Mouse (Mus musculus): ENCODE data around the gene Gfra4. TPM values are rescaled to one million over a fixed set of nuclear protein-coding genes. Genes with fewer than 3 reads are reported as not detected.
"Not testable (repeated sequence)": the region's sequence is repeated elsewhere in the genome, so short reads cannot be mapped to it uniquely, and the experiment has no call there.

Gene Gfra4
- polyA plus RNA-seq, 1 experiment from 2014 or later = 3.2 TPM

DNA sequence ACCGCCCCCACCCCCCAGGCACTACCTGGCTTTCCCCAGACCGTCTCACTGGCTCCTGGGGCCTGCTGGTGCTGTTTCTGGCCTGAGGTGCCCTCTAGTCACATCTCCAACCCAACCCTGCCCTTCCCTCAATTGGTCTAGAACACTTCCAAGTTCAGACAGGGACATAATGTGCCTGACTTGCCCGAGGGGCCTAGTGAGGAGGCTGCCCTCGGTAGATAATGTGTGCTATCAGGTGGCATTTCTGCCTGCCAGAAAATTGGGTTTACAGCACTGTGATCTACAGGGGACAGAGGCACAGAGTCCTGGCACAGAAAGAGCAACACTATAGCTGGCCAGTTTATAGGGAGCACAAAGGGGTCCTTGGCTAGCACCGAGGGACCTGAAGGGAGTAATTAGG is 9.2 kb upstream of the Gfra4 start:
- DNase-seq (ENCODE audit: low spot score) = no peak

DNA sequence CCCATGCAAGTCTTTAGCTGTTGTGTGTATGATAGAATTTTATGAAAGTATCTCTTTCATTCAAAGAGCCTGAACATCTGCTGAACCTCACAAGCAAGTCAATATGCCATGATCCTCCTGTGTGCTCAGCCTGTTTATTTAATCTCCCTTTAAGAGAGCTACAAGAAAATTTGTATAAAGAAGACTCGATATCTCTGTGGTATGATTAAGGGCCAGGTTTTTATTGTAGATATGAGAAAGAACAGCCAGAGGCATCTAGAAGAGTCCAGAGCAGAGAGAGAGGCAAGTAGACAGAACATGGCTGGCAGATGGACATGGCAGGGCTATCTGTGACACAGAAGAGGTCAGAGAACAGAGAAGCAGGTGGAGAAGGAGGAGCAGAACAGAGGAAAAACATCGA is 3.1 kb upstream of the Gfra4 start:
- DNase-seq (ENCODE audit: low spot score) = no peak

DNA sequence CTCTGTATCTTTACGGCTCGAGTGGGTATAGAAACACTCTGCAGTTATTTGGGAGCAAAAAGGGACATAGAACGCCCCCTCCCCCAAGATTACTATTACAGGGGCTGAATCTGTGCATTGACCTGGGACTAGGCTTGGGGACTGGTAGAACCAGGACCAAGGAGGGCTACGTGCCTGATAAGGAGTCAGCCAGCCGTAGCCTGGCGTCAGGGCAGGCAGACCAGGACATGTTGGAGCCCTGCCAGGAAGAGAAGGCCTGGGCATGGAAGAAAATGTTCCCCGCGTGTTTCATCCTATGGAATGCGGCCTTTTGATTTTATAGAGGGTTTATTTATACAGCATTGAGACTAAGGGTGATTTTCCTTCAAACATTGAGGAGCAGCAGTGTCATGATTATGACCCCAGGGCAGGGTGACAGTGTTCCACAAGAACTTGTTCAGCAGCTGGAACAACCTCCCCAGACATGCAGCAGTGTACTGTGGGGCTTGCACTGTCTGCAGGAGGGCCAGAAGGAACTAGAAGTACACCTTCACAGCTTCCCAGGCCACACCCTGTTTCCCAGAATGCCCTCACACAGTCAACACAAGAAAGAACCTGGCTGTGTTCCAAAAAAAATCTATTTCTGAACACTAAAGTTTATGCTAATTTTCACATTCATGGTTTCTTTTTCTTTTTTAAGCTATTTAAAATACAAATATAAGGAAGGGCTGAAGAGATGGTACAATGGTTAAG is 2.3 kb upstream of the Gfra4 start:
- no peak for DNase-seq (ENCODE audit: low spot score)

DNA sequence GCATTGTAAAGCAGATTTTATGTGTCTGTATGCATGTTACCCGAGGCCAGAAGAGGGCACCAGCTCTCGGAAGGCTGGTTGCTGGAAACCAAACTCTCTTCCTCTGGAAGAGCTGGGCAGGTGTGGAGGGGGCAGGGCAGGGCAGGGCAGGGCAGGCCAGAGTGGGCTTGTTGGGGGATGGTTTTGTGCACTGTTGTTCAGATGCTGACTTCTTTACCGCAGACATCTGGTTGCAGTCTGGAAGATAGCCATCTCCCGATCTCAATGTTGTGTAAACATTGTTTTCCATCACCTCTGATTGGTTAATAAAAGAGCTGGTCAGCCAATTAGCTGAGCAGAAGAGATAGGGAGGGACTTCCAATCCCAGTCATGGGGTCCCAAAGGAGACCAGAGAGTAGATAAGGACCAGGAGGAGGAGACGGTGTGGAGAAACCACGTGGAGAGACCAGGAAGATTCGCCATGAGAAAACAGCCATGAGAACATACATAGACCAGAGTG is 1.5 kb upstream of the Gfra4 start:
- no peak for DNase-seq (ENCODE audit: low spot score)

DNA sequence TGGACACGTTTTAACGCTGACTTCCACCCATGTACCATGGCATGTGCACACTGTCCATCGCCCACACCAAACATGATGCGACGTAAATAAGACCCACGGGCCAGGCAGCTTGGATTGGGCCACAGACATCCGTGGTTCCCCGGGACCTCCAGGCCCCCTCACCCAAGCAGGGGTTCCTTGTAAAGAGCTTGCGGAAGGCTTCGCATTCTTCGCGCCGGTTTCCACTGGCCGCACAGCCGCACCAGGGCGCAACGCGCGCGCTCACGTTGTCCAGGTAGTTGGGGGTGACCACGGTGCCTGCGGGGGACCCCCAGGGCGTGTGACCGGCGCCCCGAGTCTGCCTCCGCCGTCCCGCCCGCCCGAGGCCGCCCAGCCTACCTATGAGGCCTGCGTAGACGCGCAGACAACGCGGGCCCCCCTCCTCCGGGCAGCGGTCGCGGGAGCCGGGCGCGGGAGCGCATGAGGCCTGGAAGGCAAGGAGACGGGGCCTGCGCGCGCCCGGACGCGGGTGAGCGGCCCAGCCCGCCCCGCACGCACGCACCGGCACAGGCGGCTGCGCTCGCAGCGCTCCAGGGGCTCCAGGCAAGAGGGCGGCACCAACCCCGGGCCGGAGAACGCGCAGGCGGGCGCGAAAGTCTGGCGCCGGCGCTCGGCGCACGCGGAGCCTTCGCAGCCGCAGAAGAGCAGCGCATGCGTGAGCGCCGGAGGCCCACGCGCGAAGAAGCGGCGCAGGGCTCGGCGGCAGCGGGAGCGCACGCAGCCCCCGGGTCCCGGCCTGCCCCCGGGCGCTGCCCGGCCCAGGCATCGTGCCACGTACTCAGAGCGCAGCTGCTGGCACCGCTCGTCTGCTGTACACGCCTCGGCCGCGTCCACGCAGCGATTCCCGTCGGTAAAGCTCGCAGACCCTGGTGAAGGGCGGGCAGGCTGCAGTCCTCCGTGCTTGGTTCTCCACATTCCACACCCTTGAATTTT is 1.7 kb downstream of the Gfra4 start:
- DNase-seq (ENCODE audit: low spot score) = no peak

DNA sequence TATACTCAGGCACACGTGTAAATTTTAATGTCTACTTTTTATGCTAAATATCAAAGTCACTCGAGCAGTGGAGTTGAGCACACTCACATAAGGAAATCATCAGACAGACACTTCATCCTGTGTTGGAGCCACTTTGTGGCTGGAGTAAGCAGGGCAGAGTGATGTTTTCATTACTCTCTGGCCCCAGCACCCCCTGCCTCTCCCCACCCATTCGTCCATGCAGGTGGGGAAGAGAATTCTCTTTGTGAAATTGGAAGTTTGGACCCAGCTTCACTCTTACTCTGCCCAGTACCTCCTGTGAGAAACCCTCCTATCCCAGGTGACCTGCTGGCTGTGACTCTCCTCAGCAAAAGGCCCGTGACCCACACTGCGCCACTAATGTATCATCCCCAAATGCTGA is 4.2 kb downstream of the Gfra4 start:
- no peak for DNase-seq (ENCODE audit: low spot score)

DNA sequence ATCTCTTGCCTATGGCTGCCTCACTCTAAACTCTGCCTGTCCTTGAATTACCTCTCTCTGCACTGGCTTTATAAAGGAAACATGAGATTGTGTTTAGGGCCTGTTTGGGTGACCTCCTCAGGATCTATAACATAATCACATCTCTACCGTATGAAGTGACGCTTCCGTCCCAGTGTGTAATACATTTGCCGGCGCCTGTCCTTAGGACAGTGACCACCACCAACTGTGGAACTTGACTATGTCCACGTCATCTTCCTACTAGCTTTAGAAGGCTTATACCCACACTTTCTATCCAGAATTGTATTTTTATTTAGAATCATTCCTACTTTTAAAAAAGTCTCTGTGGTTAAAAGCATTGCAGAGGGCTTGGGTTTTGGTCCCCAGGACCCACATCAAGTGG is 4.7 kb downstream of the Gfra4 start:
- DNase-seq (ENCODE audit: low spot score) = no peak

DNA sequence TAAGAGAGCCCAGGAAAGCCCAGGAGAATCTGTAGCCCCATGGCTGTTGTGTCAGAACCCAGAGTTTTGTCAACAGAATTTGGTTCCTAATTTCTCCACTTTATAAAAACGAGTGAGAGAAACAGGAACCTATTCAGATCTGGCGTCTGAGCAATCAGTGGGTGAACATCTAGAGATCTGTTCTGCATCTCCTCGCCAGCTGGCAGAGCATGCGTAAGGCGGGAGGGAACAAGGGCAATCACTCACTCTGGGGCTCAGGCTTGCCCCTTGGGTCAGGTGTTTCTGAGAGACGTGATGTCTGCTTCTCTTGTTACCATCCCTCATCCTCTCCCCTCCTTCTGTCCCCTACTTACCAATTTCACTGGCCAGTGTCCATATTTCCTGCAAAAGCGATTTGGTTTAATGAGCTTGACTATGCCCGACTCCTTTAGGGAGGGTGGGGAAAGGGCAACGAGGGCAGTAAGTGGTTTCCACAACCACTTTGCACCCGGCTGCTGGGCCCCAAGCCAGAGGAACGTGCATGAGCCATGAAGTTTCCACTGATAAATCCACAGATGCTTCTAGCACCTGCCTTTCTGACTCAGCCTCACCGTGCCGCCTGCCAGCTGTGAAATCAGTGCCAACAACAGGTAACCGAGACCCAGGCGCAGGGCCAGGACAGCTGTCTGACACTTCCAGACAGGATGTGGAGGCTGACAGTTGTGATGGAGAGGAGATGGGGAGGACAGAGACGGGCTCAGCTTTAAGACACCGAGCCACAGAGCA is 5.5 kb downstream of the Gfra4 start:
- no peak for DNase-seq (ENCODE audit: low spot score)

DNA sequence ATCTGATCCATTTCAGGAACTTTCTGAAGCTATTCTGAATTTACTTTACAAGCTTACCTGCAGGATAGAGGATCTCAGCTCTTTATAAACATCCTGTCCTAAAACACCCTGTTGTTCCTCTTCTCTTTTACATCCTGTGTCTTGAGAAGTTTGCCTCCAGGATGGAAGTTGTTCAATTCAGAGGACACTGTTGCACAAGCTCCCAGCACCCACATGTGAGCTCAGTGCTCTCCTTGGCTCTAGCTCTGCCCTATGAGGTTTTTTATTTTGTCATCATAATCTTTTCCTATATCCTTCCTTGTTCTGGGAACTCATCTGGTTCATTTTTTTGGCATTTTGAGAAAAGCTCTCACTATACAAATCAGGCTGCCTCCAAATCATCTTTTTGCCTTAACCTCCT is 6.1 kb downstream of the Gfra4 start:
- no peak for DNase-seq (ENCODE audit: low spot score)

DNA sequence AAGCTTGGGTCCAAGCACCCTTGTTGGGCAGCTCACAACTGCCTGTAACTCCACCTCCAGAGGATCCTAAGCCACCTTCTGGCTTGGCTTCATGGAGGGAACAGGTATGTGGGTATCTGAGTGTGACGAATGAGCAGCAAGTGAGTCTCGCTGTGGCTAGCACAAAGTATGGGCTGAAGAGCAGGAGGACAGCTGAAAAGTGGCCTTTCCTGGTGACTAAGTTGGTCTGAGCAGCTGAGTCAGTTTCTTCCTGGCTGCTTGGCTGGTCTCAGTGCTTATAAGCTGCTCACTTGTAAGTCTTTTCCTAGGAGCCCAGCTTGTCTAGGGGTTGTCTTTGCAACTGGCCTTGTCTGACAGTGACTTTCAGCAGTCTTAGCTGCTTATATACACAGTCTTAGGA is 6.5 kb downstream of the Gfra4 start:
- no peak for DNase-seq (ENCODE audit: low spot score)

DNA sequence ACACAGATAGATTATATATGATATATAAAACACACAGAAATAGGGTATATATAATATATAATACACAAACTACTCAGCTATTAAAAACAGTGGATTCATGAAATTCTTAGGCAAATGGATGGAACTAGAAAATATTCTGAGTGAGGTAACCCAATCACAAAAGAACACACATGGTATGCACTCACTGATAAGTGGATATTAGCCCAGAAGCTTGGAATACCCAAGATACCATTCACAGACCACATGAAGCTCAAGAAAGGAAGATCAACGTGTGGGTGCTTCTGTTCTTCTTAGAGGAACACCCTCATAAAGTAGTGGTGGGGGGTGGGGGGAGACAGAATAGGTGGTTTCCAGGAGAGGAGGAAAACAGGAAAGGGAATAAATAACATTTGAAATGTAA is 11.5 kb downstream of the Gfra4 start:
- not testable (repeated sequence) for DNase-seq (ENCODE audit: low spot score)

DNA sequence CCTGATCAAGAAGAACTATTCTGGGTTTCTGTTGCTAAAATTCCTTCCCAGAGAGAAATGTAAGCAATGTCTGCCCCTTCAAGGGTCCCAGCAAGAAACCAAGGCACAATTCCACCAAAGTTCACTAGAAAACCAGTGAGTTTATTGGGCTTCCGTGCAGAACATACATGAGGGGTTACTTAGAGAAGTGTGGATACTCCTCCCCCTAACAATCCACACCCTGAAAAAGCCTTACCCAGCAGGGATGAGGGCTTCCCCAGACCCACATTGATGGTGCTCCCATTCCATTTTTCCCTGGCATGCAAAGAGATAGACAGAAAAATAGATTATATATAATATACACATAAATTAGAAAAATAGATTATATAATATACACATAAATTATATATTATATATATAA is 11.9 kb downstream of the Gfra4 start:
- no peak for DNase-seq (ENCODE audit: low spot score)

DNA sequence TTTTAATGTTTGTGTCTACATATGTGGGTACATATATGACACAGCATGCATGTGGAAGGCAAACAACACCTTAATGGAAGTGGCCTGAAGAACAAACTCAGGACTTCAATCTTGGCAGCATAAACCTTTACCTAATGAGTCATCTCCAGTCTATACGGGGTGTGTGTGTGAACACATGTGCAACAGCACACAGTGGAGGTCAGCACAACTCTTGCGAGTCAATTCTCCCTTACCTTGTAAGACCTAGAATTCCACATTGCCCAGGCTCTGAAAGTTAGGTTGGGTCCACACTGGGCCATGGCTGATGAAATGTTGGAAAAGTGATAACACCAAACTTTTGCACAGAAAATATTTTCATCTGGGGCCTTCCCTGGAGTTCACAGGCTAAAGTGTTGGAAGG is 12.3 kb downstream of the Gfra4 start:
- DNase-seq (ENCODE audit: low spot score) = no peak

DNA sequence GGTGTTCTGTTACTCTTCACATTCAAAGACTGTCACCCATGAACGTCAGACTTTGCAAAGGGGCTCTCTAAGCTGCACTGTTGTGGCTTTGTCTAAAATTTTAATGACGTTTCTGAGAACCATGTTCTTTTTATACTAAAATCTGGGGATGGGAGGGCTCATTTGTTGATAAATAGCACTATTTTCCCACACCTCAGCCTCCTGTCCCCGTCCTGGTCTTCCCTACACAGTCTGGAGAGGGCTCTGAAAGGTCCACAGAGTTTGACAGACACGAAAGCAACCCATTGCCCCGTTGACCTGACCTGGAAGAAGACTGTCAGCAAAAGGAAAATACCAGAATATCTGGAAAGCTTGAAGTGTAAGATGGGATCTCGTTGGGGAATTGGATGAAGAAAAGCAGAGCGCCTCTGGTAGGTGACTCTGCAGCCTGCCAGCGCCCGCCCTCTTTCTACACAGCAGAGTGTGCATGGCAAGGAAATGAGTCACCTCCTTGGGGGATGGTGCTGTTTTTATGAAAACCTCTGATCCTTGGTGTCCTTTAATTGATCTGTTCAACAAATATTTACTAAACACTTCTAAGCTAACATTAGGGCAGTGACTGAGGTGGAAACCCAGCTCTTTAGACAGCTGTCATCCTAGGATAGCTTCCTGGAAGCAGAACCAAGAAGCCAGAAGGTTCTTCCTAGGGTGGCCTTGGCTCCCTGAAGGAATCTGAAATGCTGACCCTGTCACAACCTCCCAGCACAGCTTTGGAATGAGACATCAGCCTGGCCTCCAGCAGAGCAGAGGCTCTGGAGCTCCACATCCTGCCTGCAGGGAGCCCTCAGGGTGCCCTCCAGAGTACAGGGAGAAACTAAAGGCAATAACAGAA is 13.6 kb downstream of the Gfra4 start:
- DNase-seq (ENCODE audit: low spot score) = no peak

DNA sequence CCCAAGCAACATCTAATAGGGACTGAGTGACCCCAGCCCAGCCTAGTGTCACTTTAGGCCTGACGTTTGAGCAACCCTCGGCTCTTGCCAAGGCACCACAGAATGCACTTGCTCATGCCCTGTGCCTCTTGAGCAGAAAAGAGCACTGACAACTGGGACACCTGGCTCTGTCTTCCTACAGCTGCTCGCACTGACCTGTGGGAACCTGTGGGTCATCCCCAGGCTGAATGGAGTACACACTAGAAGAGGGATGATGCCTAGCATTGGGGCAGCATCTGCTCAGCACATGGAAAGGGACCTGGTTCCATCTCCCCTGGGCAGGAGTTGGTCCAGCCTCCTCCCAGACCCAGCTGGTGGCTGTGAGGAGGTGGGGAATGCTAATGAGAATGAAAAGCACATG is 15.9 kb downstream of the Gfra4 start:
- DNase-seq (ENCODE audit: low spot score) = no peak

DNA sequence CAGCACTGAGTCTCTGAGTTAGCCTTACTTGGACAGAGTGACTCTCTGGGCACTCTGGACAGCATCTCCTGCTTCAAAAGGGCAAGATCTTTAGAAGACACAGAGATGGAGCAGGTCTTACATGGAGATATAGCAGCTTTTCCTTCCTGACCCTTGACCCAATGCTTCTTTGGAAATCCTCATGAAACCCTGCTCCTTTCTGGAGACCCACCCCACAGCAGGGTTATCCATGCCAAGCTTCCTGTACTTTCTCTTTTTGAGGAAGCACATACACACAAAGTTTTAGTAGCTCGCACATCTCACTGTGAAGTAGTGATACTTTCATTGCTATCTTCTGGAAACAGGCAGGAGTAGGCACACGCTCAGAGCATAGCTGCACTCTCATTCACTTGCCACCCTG is 17.7 kb downstream of the Gfra4 start:
- no peak for DNase-seq (ENCODE audit: low spot score)

DNA sequence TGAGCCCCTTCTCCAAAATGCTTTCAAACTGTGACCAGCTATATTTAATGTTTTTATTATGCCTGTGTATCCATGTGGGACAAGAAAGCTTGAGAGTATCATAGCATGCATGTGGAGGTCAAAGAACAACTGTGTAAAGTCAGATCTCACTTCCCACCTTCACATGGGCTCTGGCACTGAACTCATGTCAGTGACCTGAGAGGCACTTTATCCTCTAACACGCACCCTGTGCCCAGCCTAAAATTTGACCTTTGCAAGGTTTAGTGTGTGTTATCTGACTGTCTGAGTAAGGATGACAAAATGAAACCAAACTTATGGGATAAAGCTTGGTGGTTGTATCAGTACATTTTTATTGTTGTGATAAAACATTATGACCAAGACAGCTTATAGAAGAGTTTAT is 32.3 kb downstream of the Gfra4 start:
- DNase-seq (ENCODE audit: low spot score) = no peak

DNA sequence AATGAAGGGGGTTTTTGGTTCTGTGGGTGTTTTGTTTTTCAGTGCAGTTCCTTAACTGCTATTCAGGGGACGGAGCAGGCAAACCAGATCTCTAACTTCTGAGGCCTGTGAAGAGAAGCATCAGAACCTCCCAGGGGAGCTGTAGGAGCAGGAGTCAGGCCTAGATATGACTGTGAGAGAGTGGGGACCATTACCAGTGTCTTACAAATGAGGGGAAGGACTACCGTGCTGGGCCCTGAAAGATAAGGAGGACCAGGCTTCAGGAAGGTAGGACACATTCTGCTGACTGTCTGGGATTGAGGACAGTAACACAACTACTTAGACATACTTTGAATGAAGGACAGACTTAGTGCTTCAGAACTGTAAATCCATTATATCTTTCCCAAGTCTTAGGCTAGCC is 33.8 kb downstream of the Gfra4 start:
- no peak for DNase-seq (ENCODE audit: low spot score)

DNA sequence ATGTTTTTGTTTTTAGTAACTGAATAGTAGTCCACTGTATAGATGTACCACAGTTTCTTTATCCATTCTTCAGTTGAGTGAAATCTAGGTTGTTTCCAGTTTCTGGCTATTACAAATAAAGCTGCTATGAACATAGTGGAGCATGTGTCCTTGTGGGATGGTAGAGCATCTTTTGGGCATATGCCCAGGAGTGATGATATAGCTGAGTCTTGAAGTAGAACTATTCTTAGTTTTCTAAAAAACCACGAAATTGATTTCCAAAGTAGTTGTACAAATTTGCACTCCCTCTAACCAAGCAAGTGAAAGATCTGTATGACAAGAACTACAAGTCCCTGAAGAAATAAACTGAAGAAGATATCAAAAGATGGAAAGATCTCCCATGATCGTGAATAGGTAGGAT is 50.1 kb downstream of the Gfra4 start:
- DNase-seq (ENCODE audit: low spot score) = no peak
